Mouse (Mus musculus): Measurements from ENCODE around the gene Vwa7. TPM values are rescaled to one million over a fixed set of nuclear protein-coding genes. Genes with fewer than 3 reads are reported as not detected.

Vwa7 gene
- polyA plus RNA-seq, 1 experiment from 2014 or later, result 0.27 TPM

- DNase-seq (ENCODE audit: low spot score) (no peak), ATAC-seq (replicated peaks; ENCODE audit: low FRiP score) (no peak)
- Histone ChIP-seq H3K9me3 (ENCODE audit: control insufficient read depth, low read length) (no peaks in the 10 kb centered on the region), H3K4me2 (ENCODE audit: low read depth, low read length, severe bottlenecking) (no peak overlapping the region), H3K36me3 (ENCODE audit: control insufficient read depth, insufficient read depth, low read length) (peaks cover 28% of the 10 kb centered on the region), H3K4me1 (replicated peaks; ENCODE audit: control insufficient read depth, insufficient read depth, low read length) (no peaks in the 10 kb centered on the region), H3K9ac (ENCODE audit: low read length) (no peak overlapping the region), H3K27me3 (ENCODE audit: control insufficient read depth, insufficient read depth, low read length) (no peaks in the 10 kb centered on the region), H3K27ac (ENCODE audit: low read depth, low read length) (no peak overlapping the region), H3K4me3 (ENCODE audit: low read depth, low read length) (no peak overlapping the region)
- 88% methylated on average over 6 of the region's 6 CpGs for whole genome bisulfite sequencing
These were observed 3.2 kb upstream of the Vwa7 start for GRCm38 (mm10) chr17:35013221-35013620.

DNA sequence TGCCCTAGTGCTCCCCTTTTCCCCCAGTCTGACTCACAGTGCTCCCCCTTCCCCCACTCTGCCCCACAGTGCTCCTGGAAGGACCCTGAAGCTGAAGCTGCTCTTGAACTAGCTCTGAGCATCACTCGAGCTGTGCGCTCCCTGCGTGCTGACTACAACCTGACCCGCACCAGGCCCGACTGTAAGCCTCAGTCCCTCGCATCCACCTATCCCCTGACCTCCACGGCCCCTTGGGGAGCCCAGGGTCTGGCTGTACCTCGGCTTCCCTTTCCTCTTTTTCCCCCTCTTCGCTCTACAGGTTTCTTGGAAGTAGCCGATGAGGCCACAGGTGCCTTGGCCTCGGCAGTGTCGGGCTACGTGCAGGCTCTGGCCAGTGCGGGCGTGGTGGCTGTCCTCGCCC lies 1.1 kb upstream of the Vwa7 start:
- Histone ChIP-seq H3K9me3 (ENCODE audit: control insufficient read depth, low read length) (no peaks in the 10 kb centered on the region), H3K4me1 (replicated peaks; ENCODE audit: control insufficient read depth, insufficient read depth, low read length) (no peaks in the 10 kb centered on the region), H3K27ac (ENCODE audit: low read depth, low read length) (no peak overlapping the region), H3K4me2 (ENCODE audit: low read depth, low read length, severe bottlenecking) (no peak overlapping the region), H3K36me3 (ENCODE audit: control insufficient read depth, insufficient read depth, low read length) (peaks cover 28% of the 10 kb centered on the region), H3K4me3 (ENCODE audit: low read depth, low read length) (no peak overlapping the region), H3K27me3 (ENCODE audit: control insufficient read depth, insufficient read depth, low read length) (no peaks in the 10 kb centered on the region), H3K9ac (ENCODE audit: low read length) (no peak overlapping the region)
- peak; percentile 51 for DNase-seq (ENCODE audit: low spot score)
- 89% methylated on average over 16 of the region's 16 CpGs for WGBS
- ATAC-seq (replicated peaks; ENCODE audit: low FRiP score), result no peak

DNA sequence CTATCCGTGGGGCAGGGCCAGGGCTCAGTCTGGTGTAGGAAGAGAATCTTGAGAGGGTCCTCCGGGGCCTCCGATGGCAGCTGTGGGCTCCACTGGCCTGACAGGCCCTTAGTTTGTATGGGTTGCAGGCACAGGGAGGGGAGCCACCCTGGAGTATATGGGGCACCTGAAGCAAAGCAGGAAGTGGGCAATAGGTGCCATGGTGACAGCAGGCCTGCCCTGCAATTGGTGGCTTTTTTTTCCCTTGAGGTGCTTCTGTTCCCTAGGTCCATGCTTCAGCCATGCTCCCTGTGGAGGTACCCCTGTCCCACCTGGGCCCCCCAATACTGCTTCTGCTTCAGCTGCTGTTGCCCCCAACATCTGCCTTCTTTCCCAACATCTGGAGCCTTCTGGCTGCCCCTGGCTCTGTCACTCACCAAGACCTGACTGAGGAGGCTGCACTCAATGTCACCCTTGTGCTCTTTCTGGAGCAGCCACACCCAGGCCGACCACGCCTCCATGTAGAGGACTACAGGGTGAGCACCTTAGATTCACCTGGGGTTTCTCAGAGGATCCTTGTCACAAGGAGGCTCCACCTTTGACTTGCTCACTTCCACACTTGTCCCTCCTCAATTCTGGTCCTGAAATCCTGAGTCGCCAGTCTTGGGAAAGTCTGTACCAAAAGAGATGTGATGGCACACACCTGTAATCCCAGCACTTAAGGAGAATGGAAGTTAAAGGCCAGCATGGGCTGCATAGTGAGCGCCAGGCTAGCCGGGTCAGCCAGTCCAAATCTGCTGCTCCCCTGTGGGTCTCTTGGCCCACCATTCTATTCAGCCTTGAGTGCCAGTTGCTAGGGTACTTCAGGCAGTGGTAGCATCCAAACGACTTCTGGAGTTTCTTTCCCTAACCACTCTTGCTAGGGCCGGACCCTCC lies 669 bp downstream of the Vwa7 start:
- no peak overlapping the region for H3K4me3 ChIP-seq (ENCODE audit: low read depth, low read length)
- no peak overlapping the region for H3K4me2 ChIP-seq (ENCODE audit: low read depth, low read length, severe bottlenecking)
- no peaks in the 10 kb centered on the region for H3K27me3 ChIP-seq (ENCODE audit: control insufficient read depth, insufficient read depth, low read length)
- no peak overlapping the region for H3K9ac ChIP-seq (ENCODE audit: low read length)
- 82% methylated on average over 10 of the region's 10 CpGs for WGBS
- DNase-seq (ENCODE audit: low spot score) (peak; percentile 54), ATAC-seq (replicated peaks; ENCODE audit: low FRiP score) (no peak)
- no peak overlapping the region for H3K27ac ChIP-seq (ENCODE audit: low read depth, low read length)
- H3K4me1 ChIP-seq (replicated peaks; ENCODE audit: control insufficient read depth, insufficient read depth, low read length), result peaks cover 6% of the 10 kb centered on the region
- no peaks in the 10 kb centered on the region for H3K9me3 ChIP-seq (ENCODE audit: control insufficient read depth, low read length)
- peaks cover 21% of the 10 kb centered on the region for H3K36me3 ChIP-seq (ENCODE audit: control insufficient read depth, insufficient read depth, low read length)

DNA sequence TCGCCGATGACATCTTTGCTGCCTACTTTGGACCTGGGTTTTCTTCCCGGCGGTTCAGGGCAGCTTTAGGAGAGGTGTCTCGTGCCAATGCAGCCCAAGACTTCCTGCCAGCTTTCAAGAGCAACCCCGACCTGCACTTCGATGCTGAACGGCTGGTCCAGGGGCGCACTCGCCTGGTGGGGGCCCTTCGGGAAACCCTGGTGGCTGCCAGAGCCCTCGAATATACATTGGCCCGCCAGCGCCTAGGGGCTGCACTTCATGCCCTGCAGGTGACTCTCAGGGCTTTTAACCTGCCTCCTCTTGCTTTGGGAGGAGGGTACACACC lies 1.3 kb downstream of the Vwa7 start:
- H3K27me3 ChIP-seq (ENCODE audit: control insufficient read depth, insufficient read depth, low read length), result no peaks in the 10 kb centered on the region
- 81% methylated on average over 14 of the region's 14 CpGs for WGBS
- ATAC-seq (replicated peaks; ENCODE audit: low FRiP score), result no peak
- no peak overlapping the region for H3K9ac ChIP-seq (ENCODE audit: low read length)
- H3K4me1 ChIP-seq (replicated peaks; ENCODE audit: control insufficient read depth, insufficient read depth, low read length), result peaks cover 6% of the 10 kb centered on the region
- no peak overlapping the region for H3K27ac ChIP-seq (ENCODE audit: low read depth, low read length)
- no peak overlapping the region for H3K4me3 ChIP-seq (ENCODE audit: low read depth, low read length)
- H3K36me3 ChIP-seq (ENCODE audit: control insufficient read depth, insufficient read depth, low read length), result peaks cover 19% of the 10 kb centered on the region
- H3K9me3 ChIP-seq (ENCODE audit: control insufficient read depth, low read length), result no peaks in the 10 kb centered on the region
- DNase-seq (ENCODE audit: low spot score), result peak; percentile 51
- H3K4me2 ChIP-seq (ENCODE audit: low read depth, low read length, severe bottlenecking), result no peak overlapping the region

DNA sequence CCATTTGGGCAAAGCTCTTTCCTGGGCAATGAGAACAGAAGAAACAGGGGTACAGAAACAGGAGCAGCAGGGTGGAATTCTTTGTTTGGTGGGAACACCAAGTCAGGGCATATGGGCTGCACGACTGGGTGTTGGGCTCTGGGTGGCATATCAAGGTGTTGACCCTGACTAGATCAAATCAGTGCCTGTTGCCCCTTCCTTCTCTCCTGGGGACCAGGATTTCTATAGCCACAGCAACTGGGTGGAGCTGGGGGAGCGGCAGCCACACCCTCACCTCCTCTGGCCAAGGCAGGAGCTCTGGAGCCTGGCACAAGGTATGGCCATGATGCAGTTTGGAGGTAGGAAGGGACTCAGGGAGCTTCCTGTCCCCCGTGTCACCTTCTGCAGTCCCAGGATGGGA lies 1.8 kb downstream of the Vwa7 start:
- no peak overlapping the region for H3K4me2 ChIP-seq (ENCODE audit: low read depth, low read length, severe bottlenecking)
- peaks cover 15% of the 10 kb centered on the region for H3K36me3 ChIP-seq (ENCODE audit: control insufficient read depth, insufficient read depth, low read length)
- H3K9ac ChIP-seq (ENCODE audit: low read length), result no peak overlapping the region
- H3K4me1 ChIP-seq (replicated peaks; ENCODE audit: control insufficient read depth, insufficient read depth, low read length), result peaks cover 6% of the 10 kb centered on the region
- DNase-seq (ENCODE audit: low spot score), result peak; percentile 46
- no peaks in the 10 kb centered on the region for H3K9me3 ChIP-seq (ENCODE audit: control insufficient read depth, low read length)
- no peak for ATAC-seq (replicated peaks; ENCODE audit: low FRiP score)
- H3K27ac ChIP-seq (ENCODE audit: low read depth, low read length), result no peak overlapping the region
- H3K4me3 ChIP-seq (ENCODE audit: low read depth, low read length), result no peak overlapping the region
- WGBS, result 86% methylated on average over 3 of the region's 3 CpGs
- H3K27me3 ChIP-seq (ENCODE audit: control insufficient read depth, insufficient read depth, low read length), result no peaks in the 10 kb centered on the region

- no peak overlapping the region for H3K4me2 ChIP-seq (ENCODE audit: low read depth, low read length, severe bottlenecking)
- ATAC-seq (replicated peaks; ENCODE audit: low FRiP score) (no peak), DNase-seq (ENCODE audit: low spot score) (peak; percentile 55)
- H3K27me3 ChIP-seq (ENCODE audit: control insufficient read depth, insufficient read depth, low read length), result no peaks in the 10 kb centered on the region
- H3K4me1 ChIP-seq (replicated peaks; ENCODE audit: control insufficient read depth, insufficient read depth, low read length), result peaks cover 6% of the 10 kb centered on the region
- no peak overlapping the region for H3K9ac ChIP-seq (ENCODE audit: low read length)
- no peak overlapping the region for H3K27ac ChIP-seq (ENCODE audit: low read depth, low read length)
- 76% methylated on average over 11 of the region's 11 CpGs for WGBS
- peaks cover 5% of the 10 kb centered on the region for H3K36me3 ChIP-seq (ENCODE audit: control insufficient read depth, insufficient read depth, low read length)
- no peak overlapping the region for H3K4me3 ChIP-seq (ENCODE audit: low read depth, low read length)
- H3K9me3 ChIP-seq (ENCODE audit: control insufficient read depth, low read length), result no peaks in the 10 kb centered on the region
These were observed 3.5 kb downstream of the Vwa7 start for GRCm38 (mm10) chr17:35019894-35020293.

DNA sequence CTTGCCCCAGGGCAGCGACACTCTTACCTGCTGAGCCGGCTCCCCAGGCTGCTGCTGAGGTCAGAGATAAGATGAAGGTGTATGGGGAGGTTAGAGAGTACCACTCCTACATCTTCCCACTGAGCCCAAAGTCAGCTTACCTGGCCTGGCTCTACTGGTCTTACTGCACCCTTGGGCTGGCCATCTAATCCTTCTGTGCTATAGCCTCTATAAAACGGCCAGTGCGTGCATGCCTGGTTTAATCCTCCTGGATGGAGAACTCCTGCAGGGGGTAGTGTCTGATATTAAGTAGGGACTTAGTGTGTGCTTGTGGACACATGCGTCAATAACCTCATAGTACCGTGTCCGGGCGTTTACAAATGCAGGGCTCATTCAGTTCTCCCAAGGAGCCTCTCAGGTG lies 4.2 kb downstream of the Vwa7 start:
- peak; percentile 44 for DNase-seq (ENCODE audit: low spot score)
- Histone ChIP-seq H3K27me3 (ENCODE audit: control insufficient read depth, insufficient read depth, low read length) (no peaks in the 10 kb centered on the region), H3K36me3 (ENCODE audit: control insufficient read depth, insufficient read depth, low read length) (peaks cover 5% of the 10 kb centered on the region), H3K4me2 (ENCODE audit: low read depth, low read length, severe bottlenecking) (no peak overlapping the region), H3K27ac (ENCODE audit: low read depth, low read length) (no peak overlapping the region), H3K4me1 (replicated peaks; ENCODE audit: control insufficient read depth, insufficient read depth, low read length) (peaks cover 6% of the 10 kb centered on the region), H3K4me3 (ENCODE audit: low read depth, low read length) (no peak overlapping the region), H3K9ac (ENCODE audit: low read length) (no peak overlapping the region), H3K9me3 (ENCODE audit: control insufficient read depth, low read length) (no peaks in the 10 kb centered on the region)
- no peak for ATAC-seq (replicated peaks; ENCODE audit: low FRiP score)
- WGBS, result 85% methylated on average over 8 of the region's 8 CpGs

DNA sequence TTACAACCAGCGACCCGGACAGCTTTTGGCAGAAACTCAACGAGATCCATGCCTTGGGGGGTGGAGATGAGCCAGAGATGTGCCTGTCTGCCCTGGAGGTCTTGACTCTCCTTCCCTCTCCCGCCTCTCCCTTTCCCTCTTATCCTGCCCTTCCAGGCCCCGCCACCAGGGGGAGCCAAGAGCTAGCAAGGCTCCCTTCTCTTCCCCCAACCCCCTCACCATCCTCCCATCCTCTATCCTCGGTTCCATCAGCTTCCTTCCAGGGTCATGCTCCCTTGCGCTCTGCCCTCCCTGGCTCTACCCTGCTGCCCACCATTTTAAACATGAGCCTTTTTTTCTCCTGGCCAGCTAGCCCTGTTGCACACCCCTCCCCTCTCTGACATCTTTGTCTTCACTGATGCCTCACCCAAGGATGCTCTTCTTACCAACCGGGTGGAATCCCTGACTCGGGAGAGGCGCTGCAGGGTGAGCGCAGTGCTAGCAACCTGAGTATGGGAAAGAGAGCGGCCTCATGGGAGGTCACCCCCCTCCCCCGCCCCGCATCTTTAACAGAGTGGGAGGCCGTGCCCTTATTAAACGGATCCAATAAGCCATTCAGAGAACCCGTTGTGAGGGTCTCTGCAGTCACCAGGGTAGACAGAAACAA lies 4.9 kb downstream of the Vwa7 start:
- peak overlapping the region; percentile 23; the same call in 1 of the 2 replicates for H3K9ac ChIP-seq (ENCODE audit: low read length)
- WGBS, result 5% methylated on average over 17 of the region's 17 CpGs
- no peaks in the 10 kb centered on the region for H3K27me3 ChIP-seq (ENCODE audit: control insufficient read depth, insufficient read depth, low read length)
- H3K4me3 ChIP-seq (ENCODE audit: low read depth, low read length), result no peak overlapping the region
- no peak overlapping the region for H3K27ac ChIP-seq (ENCODE audit: low read depth, low read length)
- no peaks in the 10 kb centered on the region for H3K9me3 ChIP-seq (ENCODE audit: control insufficient read depth, low read length)
- ATAC-seq (replicated peaks; ENCODE audit: low FRiP score) (peak; percentile 64), DNase-seq (ENCODE audit: low spot score) (peak; percentile 93)
- peaks cover 6% of the 10 kb centered on the region for H3K4me1 ChIP-seq (replicated peaks; ENCODE audit: control insufficient read depth, insufficient read depth, low read length)
- peak overlapping the region; percentile 27 for H3K4me2 ChIP-seq (ENCODE audit: low read depth, low read length, severe bottlenecking)
- no peaks in the 10 kb centered on the region; the same call in 1 of the 2 replicates for H3K36me3 ChIP-seq (ENCODE audit: control insufficient read depth, insufficient read depth, low read length)
